Mouse (Mus musculus): Measurements from ENCODE around the gene March6. TPM values are rescaled to one million over a fixed set of nuclear protein-coding genes. Genes with fewer than 3 reads are reported as not detected.

Gene March6
- total RNA-seq, 2 experiments from 2014 or later = 114 to 116 TPM

DNA sequence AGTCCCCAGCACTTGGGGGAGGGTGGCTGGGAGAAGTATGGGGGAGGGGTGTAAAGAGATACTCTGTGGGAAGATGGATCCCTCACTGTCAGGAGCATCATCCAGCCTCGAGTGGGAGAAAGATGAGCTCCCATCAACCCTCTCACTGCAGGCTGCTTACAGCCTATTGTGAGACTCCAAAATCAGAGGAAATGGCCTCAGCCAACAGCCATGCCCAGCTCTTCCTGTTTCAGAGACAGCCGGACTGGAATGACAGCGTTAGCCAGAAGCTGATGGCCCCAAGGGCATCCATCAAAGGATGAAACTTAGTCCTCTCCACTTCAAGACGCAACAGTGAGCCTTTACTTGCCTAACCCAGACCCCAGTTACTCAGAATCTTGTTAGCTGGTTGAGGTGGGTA lies 115.7 kb downstream of the March6 start:
- peak in 1 of 2 experiments; percentile 20 for DNase-seq

DNA sequence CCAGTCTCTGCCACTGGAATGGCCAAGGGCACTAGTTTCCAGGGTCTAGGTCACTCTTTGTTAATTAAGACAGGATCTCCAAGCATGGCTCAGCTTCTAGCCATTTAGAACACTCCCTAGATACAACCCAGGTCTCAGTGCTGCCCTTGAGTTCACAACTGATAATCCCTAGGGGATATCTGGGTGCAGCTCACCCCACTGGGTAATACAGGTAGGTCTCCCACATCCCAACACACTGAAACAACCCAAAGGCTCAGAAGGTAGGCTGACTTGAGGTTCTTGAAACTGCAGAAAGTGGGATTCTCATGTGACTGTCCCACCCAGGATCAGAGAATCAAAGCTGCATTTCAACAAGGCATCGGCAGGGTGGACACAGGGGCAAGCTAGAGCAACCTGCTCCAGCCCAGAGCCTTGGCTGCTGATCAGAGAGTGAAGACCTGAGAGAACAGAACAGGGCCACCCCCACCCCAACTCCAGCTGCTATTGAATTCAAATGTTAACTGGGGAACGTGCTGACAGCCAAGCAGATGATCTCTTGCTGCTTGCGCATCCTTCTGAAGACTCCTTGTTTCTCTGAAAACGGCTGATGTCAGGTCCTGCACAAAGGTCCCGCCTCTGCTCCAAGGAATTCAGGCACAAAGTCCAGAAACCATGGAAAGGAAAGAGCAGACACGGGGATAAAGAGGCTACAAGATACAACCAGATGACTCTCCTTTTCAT lies 116.5 kb downstream of the March6 start:
- no peak for DNase-seq

DNA sequence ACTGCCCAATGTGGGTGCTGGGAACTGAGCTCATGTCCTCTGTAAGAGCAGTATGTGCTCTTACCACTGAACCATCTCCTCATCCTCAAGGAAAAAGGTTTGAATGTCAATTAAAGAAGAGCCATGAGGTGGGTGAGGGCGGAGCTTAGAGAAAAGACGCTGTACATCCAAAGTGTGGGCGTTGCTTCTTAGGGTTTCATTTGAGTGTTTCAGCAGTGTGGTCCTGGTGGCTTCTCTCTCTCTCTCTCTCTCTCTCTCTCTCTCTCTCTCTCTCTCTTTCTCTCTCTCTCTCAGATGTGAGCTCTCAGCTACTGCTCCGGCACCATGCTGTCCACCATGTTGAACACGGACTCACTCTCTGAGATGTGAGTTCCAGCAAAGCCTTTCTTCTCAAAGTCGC lies 117.2 kb downstream of the March6 start:
- DNase-seq = no peak

DNA sequence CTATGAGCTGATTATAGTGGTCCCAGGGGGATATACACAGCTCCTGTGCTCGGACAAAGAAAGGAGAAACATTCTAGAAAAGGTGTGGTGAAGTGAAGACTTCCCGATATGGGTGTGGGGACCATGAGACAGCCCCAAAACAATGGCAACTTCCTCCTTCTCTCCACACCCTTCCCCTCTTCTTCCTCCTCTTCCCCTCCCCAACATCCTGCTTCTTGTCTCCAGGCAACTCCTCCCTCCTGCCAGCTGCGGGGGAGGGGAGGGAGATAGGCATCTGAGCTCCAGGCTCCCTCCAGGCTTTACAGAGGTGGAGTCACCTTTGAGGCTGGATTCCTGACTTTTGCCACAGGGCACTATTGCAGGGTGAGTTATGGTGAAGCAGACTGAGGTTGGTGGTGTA lies 117.9 kb downstream of the March6 start:
- DNase-seq = peak; percentile 42 to 77

DNA sequence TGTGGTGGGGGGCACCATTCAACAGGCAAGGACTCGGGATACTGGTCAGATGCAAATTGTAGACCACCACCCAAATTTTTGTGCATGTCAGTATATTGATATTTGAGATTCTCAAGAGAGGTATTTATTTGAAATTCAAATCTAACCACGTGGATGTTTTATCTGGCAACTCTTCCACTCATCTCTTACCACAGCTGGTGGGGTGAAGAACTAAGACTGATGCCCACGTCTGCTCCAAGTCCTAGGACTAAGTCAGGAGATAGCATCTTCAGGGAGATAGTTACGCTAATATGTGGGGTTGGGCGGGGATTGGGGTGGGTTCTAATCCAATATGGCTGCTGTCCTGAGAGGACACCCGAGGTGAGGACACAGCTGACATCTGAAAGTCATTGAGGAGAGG lies 118.4 kb downstream of the March6 start:
- DNase-seq = no peak

DNA sequence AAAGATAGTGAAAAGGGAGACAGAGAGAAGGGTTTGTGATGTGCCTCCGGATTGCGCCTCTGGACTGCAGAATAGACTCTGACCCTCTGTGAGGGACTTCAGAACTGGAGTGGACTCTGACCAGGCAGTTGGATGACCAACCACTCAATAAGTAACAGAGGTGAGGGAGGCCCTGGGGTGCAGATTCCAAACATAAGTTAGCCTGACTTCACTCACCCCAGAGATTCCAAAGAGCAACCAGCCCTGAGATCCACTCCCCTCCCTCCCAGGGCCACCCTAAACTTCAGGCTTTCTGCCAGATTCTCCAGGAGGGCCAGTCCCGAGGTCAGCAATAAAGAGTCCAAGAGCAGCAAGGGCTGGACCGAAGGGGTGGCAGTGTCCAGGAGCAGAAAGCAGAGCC lies 123.4 kb downstream of the March6 start:
- no peak for DNase-seq

DNA sequence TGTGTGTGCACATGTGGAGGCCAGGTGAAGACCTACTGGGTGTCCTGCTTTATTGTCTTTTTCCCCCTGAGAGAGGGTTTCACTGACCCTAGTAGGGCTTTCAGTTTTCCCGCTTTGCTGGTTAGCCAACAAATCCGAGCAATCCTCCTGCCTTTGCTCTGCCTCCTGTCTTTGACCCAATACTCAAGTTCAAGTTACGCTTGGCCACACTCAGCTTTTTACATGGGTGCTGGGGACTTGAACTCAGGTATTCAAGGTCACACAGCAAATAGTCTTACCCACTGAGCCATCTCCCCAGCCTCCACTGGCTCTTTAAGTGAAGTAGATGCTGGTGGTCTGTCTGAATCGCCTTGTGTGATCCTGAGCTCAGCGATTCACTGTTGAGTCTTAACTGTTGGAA lies 124.0 kb downstream of the March6 start:
- DNase-seq = no peak

Other genes starting within 250 kb of the March6 start
- gene Ankrd33b, start 163.3 kb downstream of the March6 start, total RNA-seq (2021) = 10 to 100 TPM; 25.4 to 31.1 TPM
- gene Ropn1l, start 77.3 kb downstream of the March6 start, total RNA-seq (2021) = not detected
- 10 to 100 TPM; 33.7 to 35.8 TPM for gene Cmbl, start 34.3 kb upstream of the March6 start, total RNA-seq (2021)
- gene Cct5, start 70.8 kb upstream of the March6 start, total RNA-seq (2021) = 100 to 1,000 TPM; 142 to 150 TPM
- gene Fam173b, start 70.8 kb upstream of the March6 start, total RNA-seq (2021) = 10 to 100 TPM; 20.5 to 22.8 TPM